Mouse (Mus musculus): ENCODE results near the gene Sdhaf2. TPM values are rescaled to one million over a fixed set of nuclear protein-coding genes. Genes with fewer than 3 reads are reported as not detected.
"Not testable (repeated sequence)": the region's sequence is repeated elsewhere in the genome, so short reads cannot be mapped to it uniquely, and the experiment has no call there.

Sdhaf2 gene
- polyA plus RNA-seq (2014; fragmentation: Nextera tagmentation; extraction: Ambion mirVana): 60.4 and 63.0 TPM in 2 replicates

GRCm38 (mm10) chr19:10525910-10526309 lies at the start of gene Sdhaf2:
Gene Sdhaf2 (minus strand): TSS chr19:10526142.
- no peak for ATAC-seq (replicated peaks; ENCODE audit: low FRiP score)
- Histone ChIP-seq H3K4me1 (replicated peaks; ENCODE audit: control insufficient read depth, insufficient read depth, low read length) (peaks cover 28% of the 10 kb centered on the region), H3K4me2 (peak within 1 kb of the TSS; percentile 88), H3K27ac (ENCODE audit: low read depth, low read length) (peak within 1 kb of the TSS; percentile 97), H3K9ac (ENCODE audit: low read depth, low read length) (peak within 1 kb of the TSS; percentile 94), H3K36me3 (ENCODE audit: control insufficient read depth, insufficient read depth, low read length) (peaks cover 12% of the 10 kb centered on the region), H3K9me3 (ENCODE audit: control insufficient read depth, low read length) (no peaks in the 10 kb centered on the region), H3K4me3 (ENCODE audit: low read depth, low read length) (peak within 1 kb of the TSS; percentile 96), H3K27me3 (replicated peaks; ENCODE audit: control insufficient read depth, insufficient read depth, low read length) (no peaks in the 10 kb centered on the region)
- WGBS: 0% methylated on average over 11 of the region's 11 CpGs
- DNase-seq (ENCODE audit: low spot score): no peak

- Histone ChIP-seq H3K27ac (ENCODE audit: low read depth, low read length) (no peak overlapping the region), H3K27me3 (replicated peaks; ENCODE audit: control insufficient read depth, insufficient read depth, low read length) (no peaks in the 10 kb centered on the region), H3K4me2 (no peak overlapping the region), H3K9me3 (ENCODE audit: control insufficient read depth, low read length) (no peaks in the 10 kb centered on the region), H3K4me3 (ENCODE audit: low read depth, low read length) (no peak overlapping the region), H3K9ac (ENCODE audit: low read depth, low read length) (no peak overlapping the region), H3K36me3 (ENCODE audit: control insufficient read depth, insufficient read depth, low read length) (peaks cover 23% of the 10 kb centered on the region), H3K4me1 (replicated peaks; ENCODE audit: control insufficient read depth, insufficient read depth, low read length) (0 out of 2 replicates have a peak, but pooled peaks cover 3% of the 10 kb centered on the region)
- no peak for ATAC-seq (replicated peaks; ENCODE audit: low FRiP score)
- DNase-seq (ENCODE audit: low spot score): no peak
- 83% methylated on average over 6 of the region's 6 CpGs for WGBS
Observed at GRCm38 (mm10) chr19:10569627-10570026, 43.7 kb upstream of the Sdhaf2 start.

- DNase-seq (ENCODE audit: low spot score) (no peak), ATAC-seq (replicated peaks; ENCODE audit: low FRiP score) (no peak)
- H3K4me3 ChIP-seq (ENCODE audit: low read depth, low read length): no peak overlapping the region
- peaks cover 5% of the 10 kb centered on the region for H3K36me3 ChIP-seq (ENCODE audit: control insufficient read depth, insufficient read depth, low read length)
- H3K27ac ChIP-seq (ENCODE audit: low read depth, low read length): no peak overlapping the region
- H3K9me3 ChIP-seq (ENCODE audit: control insufficient read depth, low read length): no peaks in the 10 kb centered on the region
- H3K9ac ChIP-seq (ENCODE audit: low read depth, low read length): no peak overlapping the region
- H3K4me1 ChIP-seq (replicated peaks; ENCODE audit: control insufficient read depth, insufficient read depth, low read length): peaks cover 5% of the 10 kb centered on the region; the same call in 1 of the 2 replicates
- H3K4me2 ChIP-seq: no peak overlapping the region
- WGBS: 69% methylated on average over 4 of the region's 4 CpGs
- H3K27me3 ChIP-seq (replicated peaks; ENCODE audit: control insufficient read depth, insufficient read depth, low read length): no peaks in the 10 kb centered on the region
Observed at GRCm38 (mm10) chr19:10565217-10565616, 39.3 kb upstream of the Sdhaf2 start.

GRCm38 (mm10) chr19:10564278-10564677 lies 38.3 kb upstream of the Sdhaf2 start:
- DNase-seq (ENCODE audit: low spot score): no peak
- Histone ChIP-seq H3K27me3 (replicated peaks; ENCODE audit: control insufficient read depth, insufficient read depth, low read length) (no peaks in the 10 kb centered on the region), H3K9ac (ENCODE audit: low read depth, low read length) (no peak overlapping the region), H3K27ac (ENCODE audit: low read depth, low read length) (no peak overlapping the region), H3K4me3 (ENCODE audit: low read depth, low read length) (no peak overlapping the region), H3K9me3 (ENCODE audit: control insufficient read depth, low read length) (no peaks in the 10 kb centered on the region), H3K36me3 (ENCODE audit: control insufficient read depth, insufficient read depth, low read length) (no peaks in the 10 kb centered on the region), H3K4me1 (replicated peaks; ENCODE audit: control insufficient read depth, insufficient read depth, low read length) (peaks cover 5% of the 10 kb centered on the region; the same call in 1 of the 2 replicates), H3K4me2 (no peak overlapping the region)
- WGBS: 79% methylated on average over 6 of the region's 6 CpGs
- ATAC-seq (replicated peaks; ENCODE audit: low FRiP score): no peak

- peak overlapping the region; percentile 73 for H3K27ac ChIP-seq (ENCODE audit: low read depth, low read length)
- H3K4me3 ChIP-seq (ENCODE audit: low read depth, low read length): no peak overlapping the region
- ATAC-seq (replicated peaks; ENCODE audit: low FRiP score) (no peak), DNase-seq (ENCODE audit: low spot score) (no peak)
- H3K9me3 ChIP-seq (ENCODE audit: control insufficient read depth, low read length): no peaks in the 10 kb centered on the region
- no peaks in the 10 kb centered on the region for H3K36me3 ChIP-seq (ENCODE audit: control insufficient read depth, insufficient read depth, low read length)
- peaks cover 5% of the 10 kb centered on the region; the same call in 1 of the 2 replicates for H3K4me1 ChIP-seq (replicated peaks; ENCODE audit: control insufficient read depth, insufficient read depth, low read length)
- no peak overlapping the region for H3K4me2 ChIP-seq
- no peaks in the 10 kb centered on the region for H3K27me3 ChIP-seq (replicated peaks; ENCODE audit: control insufficient read depth, insufficient read depth, low read length)
- H3K9ac ChIP-seq (ENCODE audit: low read depth, low read length): no peak overlapping the region
- WGBS: 66% methylated on average over 5 of the region's 5 CpGs
Observed at GRCm38 (mm10) chr19:10562351-10562750, 36.4 kb upstream of the Sdhaf2 start.

- Histone ChIP-seq H3K4me3 (ENCODE audit: low read depth, low read length) (no peak overlapping the region), H3K4me1 (replicated peaks; ENCODE audit: control insufficient read depth, insufficient read depth, low read length) (peaks cover 5% of the 10 kb centered on the region; the same call in 1 of the 2 replicates), H3K9me3 (ENCODE audit: control insufficient read depth, low read length) (no peaks in the 10 kb centered on the region), H3K27ac (ENCODE audit: low read depth, low read length) (peak overlapping the region; percentile 73), H3K4me2 (no peak overlapping the region), H3K27me3 (replicated peaks; ENCODE audit: control insufficient read depth, insufficient read depth, low read length) (no peaks in the 10 kb centered on the region), H3K9ac (ENCODE audit: low read depth, low read length) (no peak overlapping the region), H3K36me3 (ENCODE audit: control insufficient read depth, insufficient read depth, low read length) (no peaks in the 10 kb centered on the region)
- DNase-seq (ENCODE audit: low spot score): no peak
- 45% methylated on average over 6 of the region's 6 CpGs for WGBS
- ATAC-seq (replicated peaks; ENCODE audit: low FRiP score): 0 out of 2 replicates have a peak, but pooled peaks have one; percentile 41
Observed at GRCm38 (mm10) chr19:10561558-10562314, 35.8 kb upstream of the Sdhaf2 start.

- WGBS: 47% methylated on average over 5 of the region's 5 CpGs
Observed at GRCm38 (mm10) chr19:10560108-10560507, 34.2 kb upstream of the Sdhaf2 start.

GRCm38 (mm10) chr19:10557837-10558375 lies 32.0 kb upstream of the Sdhaf2 start:
- not testable (repeated sequence) for DNase-seq (ENCODE audit: low spot score); H3K36me3 ChIP-seq (ENCODE audit: control insufficient read depth, insufficient read depth, low read length); H3K9me3 ChIP-seq (ENCODE audit: control insufficient read depth, low read length); H3K27me3 ChIP-seq (replicated peaks; ENCODE audit: control insufficient read depth, insufficient read depth, low read length); H3K4me3 ChIP-seq (ENCODE audit: low read depth, low read length); ATAC-seq (replicated peaks; ENCODE audit: low FRiP score); H3K27ac ChIP-seq (ENCODE audit: low read depth, low read length); H3K9ac ChIP-seq (ENCODE audit: low read depth, low read length); H3K4me2 ChIP-seq
- WGBS: 65% methylated on average over 4 of the region's 4 CpGs
- H3K4me1 ChIP-seq (replicated peaks; ENCODE audit: control insufficient read depth, insufficient read depth, low read length): peaks cover 11% of the 10 kb centered on the region

More at GRCm38 (mm10) chr19:10560108-10560507, 34.2 kb upstream of the Sdhaf2 start:
- ATAC-seq (replicated peaks; ENCODE audit: low FRiP score) (no peak), DNase-seq (ENCODE audit: low spot score) (no peak)
- no peaks in the 10 kb centered on the region for H3K27me3 ChIP-seq (replicated peaks; ENCODE audit: control insufficient read depth, insufficient read depth, low read length)
- H3K27ac ChIP-seq (ENCODE audit: low read depth, low read length): no peak overlapping the region
- H3K4me3 ChIP-seq (ENCODE audit: low read depth, low read length): no peak overlapping the region
- no peaks in the 10 kb centered on the region for H3K36me3 ChIP-seq (ENCODE audit: control insufficient read depth, insufficient read depth, low read length)
- no peaks in the 10 kb centered on the region for H3K9me3 ChIP-seq (ENCODE audit: control insufficient read depth, low read length)
- H3K9ac ChIP-seq (ENCODE audit: low read depth, low read length): no peak overlapping the region
- H3K4me2 ChIP-seq: no peak overlapping the region
- peaks cover 6% of the 10 kb centered on the region for H3K4me1 ChIP-seq (replicated peaks; ENCODE audit: control insufficient read depth, insufficient read depth, low read length)
